Mouse (Mus musculus): ENCODE measurements around the gene Gm12166. TPM values are rescaled to one million over a fixed set of nuclear protein-coding genes. Genes with fewer than 3 reads are reported as not detected.

Gene Gm12166
- 6.7 and 8.5 TPM in 2 replicates for polyA plus RNA-seq (2015; fragmentation: Nextera tagmentation; extraction: Ambion mirVana)

DNA sequence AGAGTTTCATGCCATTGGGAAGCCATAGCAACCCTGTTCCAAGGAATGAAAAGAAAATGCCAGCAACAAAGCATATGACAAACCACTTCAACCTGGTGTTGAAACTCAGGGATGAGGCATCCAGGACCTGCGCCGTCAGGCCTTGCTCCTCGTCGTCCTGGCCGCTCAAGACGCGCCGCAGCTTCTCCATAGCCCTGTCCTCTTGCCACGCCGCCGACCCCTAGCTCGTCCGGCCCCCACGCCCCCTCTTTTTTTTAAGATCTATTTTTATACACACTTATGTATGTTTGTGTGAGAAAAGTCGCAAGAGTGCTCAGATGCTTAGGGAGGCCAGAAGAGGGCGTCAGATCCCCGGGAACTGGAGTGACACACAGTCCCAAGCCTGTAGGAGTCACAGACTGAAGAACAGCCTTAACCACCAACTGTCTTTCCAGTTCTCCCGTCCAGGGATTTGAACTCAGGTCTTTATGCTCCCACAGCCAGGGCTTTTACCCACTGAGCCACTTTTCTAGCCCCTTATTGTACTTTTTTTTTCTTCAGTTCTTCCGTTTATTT is at the start of gene Gm12166:
Gm12166 (minus strand) TSS at position 217 of the 555 bp plus-strand sequence.

GRCm38 (mm10) chr11:46055896-46056769 is 4.0 kb upstream of the Gm12166 start, which contains the start of gene Adam19:
Adam19 (plus strand) TSS chr11:46055992.

Other genes with a start within 250 kb of the Gm12166 start
- 51.3 and 59.7 TPM in 2 replicates for gene Clint1, start 200.3 kb downstream of the Gm12166 start, polyA plus RNA-seq (2015; fragmentation: Nextera tagmentation; extraction: Ambion mirVana)
- 3.9 and 4.9 TPM in 2 replicates for gene Lsm11, start 107.4 kb downstream of the Gm12166 start, polyA plus RNA-seq (2015; fragmentation: Nextera tagmentation; extraction: Ambion mirVana)
- 8.4 and 9.1 TPM in 2 replicates for gene Thg1l, start 96.8 kb downstream of the Gm12166 start, polyA plus RNA-seq (2015; fragmentation: Nextera tagmentation; extraction: Ambion mirVana)
- gene Sox30, start 72.0 kb downstream of the Gm12166 start, polyA plus RNA-seq (2015; fragmentation: Nextera tagmentation; extraction: Ambion mirVana): 0.10 TPM in 1 of 2 replicates, not detected in the other
- 6.3 and 8.3 TPM in 2 replicates for gene Adam19, start 3.7 kb upstream of the Gm12166 start, polyA plus RNA-seq (2015; fragmentation: Nextera tagmentation; extraction: Ambion mirVana)
- gene Nipal4, start 114.2 kb upstream of the Gm12166 start, polyA plus RNA-seq (2015; fragmentation: Nextera tagmentation; extraction: Ambion mirVana): 0.33 and 0.51 TPM in 2 replicates
- gene Fndc9, start 183.2 kb upstream of the Gm12166 start, polyA plus RNA-seq (2015; fragmentation: Nextera tagmentation; extraction: Ambion mirVana): 0.23 and 0.24 TPM in 2 replicates